Mouse (Mus musculus) left cerebral cortex, postnatal 36 days (tissue): ENCODE measurements around the gene Rpl9-ps1. TPM values are rescaled to one million over a fixed set of nuclear protein-coding genes. Genes with fewer than 3 reads are reported as not detected.

Experiments used
- DNase-seq, 2 experiments: peaks; one replicate each; pipeline ENCODE4 v3.0.0; 2021 to 2022; ENCODE audit warnings: low spot score in 2 of 2, mixed read lengths in 1 of 2
- intact Hi-C: fragments of 180-260 bp; cut with DNase I; formaldehyde crosslinking; loops from one replicate; pipeline ENCODE4 v1.15.1; 2025
- total RNA-seq, 2 experiments: library from RNA; stranded (reverse); gene quantifications; 2 replicates each; pipeline ENCODE4 v1.2.3; 2021

The Rpl9-ps1 gene
- total RNA-seq = not detected

DNA sequence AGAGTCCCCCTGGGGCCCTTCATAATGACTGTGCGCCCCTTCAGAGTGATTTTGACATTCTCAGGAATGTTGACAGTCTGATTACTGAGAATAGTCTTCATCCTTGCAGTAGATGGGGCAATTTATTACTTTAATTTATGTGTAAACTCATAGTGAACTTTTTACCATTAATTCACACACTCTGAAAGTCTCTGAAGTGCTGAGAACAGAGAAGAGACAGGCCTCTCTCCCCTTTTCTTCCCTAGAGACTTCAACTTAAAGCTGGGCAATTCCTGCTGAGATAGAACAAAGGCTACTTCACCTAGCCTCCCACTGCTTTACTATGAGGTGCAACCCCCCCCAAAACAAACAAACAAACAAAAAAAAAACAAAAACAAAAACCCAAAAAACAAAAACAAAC, at the start of gene Rpl9-ps1:
Rpl9-ps1 (minus strand) TSS at position 101 of the 400 bp plus-strand sequence.
- DNase-seq = no peak

DNA sequence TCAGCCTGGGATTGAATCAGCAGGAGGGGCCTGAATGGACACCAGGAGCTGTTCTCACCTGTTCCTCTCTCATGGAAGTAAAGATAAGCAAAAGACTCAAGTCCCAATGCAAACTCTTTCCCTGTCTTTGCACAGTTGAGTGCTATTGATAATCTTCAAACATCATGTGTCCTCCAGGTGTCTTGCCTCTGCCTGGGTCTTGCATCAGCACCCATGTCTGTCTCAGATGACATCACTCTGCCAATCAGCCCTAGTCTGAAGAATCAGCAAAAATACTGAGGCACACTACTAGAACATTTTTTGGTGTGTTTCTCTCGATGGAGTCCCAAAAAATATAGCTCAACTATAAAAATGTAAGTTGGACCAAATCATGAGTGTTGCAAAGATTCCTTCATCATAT, 46.6 kb upstream of the Rpl9-ps1 start:
- intact Hi-C loops = no loop called here
- DNase-seq = no peak

More for the DNA sequence above, at the start of gene Rpl9-ps1:
- intact Hi-C loops = no loop called here

DNA sequence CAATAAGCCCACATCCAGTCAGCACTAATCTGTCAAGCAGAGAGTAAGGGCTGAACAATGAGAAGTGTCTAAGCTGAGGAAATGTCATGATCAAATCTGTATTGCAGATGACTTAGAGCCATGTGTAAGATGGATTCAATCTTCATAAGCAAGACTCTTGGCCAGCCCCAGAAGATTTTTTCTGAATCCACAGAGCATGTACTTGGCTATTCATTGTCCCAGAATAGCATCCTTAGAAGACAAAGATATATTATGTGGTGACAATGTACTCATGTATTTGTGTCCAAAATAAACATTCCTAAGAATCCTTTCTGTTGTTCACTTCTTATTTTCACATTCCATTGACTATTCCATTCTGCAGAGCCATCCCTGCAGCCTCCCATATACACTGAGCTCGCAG, 44.5 kb upstream of the Rpl9-ps1 start:
- no peak for DNase-seq
- intact Hi-C loops = no loop called here

DNA sequence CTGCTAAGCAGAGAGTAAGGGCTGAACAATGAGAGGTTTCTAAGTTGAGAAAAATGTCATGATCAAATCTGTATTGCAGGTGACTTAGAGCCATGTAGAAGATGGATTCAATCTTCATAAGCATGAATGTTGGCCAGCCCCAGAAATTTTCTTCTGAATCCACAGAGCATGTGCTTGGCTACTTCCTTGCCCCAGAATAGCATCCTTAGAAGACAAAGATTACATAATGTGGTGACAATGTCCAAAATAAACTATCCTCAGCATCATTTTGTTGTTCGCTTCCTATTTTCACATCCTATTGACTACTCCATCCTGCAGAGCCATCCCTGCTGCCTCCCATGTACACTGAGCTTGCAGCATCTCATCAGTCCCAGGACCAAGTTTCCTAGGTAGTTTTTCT, 30.2 kb upstream of the Rpl9-ps1 start:
- intact Hi-C loops = no loop called here

DNA sequence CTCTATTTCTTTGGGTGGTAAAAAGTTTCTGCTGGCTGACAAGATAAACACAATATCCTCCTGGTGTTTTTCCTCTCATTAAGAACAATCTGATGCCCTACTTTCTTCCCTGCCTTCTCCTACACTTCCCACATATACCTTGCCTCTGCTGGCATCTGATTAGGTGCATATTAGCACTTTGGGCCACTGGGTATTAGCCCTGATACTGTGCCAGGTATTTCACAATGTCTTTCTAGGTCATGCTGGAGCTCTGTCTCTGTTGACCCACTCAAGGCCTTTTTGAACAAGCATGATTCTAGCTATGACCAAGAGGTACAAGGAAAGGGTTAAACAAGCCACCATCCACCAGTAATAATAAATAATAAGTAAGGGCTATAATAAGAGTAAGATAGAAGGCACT, 26.3 kb upstream of the Rpl9-ps1 start:
- intact Hi-C loops = no loop called here
- no peak for DNase-seq

More for the DNA sequence above, 30.2 kb upstream of the Rpl9-ps1 start:
- DNase-seq = no peak

DNA sequence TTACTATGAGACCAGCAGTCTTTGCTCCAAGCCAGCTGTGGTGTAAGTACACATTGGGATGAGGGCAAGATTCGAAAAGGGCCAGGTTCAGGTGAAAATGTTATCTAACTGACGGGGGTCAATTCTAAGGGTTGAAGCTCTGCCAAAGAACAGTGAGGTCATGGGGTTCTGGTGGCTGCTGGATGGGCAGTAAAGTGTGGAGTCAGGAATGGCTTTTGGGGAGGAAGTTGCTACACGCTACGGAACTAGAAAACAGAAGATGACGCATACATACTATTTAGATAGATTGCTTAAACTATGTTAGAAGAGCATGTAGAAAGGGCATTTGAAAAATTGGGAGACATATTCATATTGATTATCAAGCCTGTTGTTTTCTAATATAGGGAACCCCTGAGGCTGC, 18.1 kb upstream of the Rpl9-ps1 start:
- DNase-seq = no peak
- intact Hi-C loops = no loop called here

DNA sequence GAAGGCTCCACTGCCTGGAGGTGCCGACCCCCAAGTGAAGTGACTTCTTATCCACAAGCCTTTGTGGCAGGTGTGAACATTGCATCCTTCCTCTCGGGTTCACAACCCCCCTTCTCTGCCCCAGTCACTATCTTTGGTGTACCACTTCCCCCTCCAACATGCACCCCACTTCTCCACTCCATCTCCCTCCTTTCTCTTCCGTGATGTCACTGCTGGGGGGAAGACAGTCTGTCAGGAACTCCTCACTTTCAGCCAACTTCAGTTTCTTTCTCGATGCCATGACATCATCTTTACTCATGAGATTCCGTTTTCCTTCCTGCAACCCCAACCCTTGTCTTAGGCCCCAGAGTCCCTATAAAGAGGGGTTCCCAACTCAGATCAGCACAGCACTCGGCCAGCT, 16.8 kb upstream of the Rpl9-ps1 start, which contains the start of gene Ccl4:
Ccl4 (plus strand) TSS at position 381 of the 400 bp plus-strand sequence.
- intact Hi-C loops = no loop called here
- no peak for DNase-seq

DNA sequence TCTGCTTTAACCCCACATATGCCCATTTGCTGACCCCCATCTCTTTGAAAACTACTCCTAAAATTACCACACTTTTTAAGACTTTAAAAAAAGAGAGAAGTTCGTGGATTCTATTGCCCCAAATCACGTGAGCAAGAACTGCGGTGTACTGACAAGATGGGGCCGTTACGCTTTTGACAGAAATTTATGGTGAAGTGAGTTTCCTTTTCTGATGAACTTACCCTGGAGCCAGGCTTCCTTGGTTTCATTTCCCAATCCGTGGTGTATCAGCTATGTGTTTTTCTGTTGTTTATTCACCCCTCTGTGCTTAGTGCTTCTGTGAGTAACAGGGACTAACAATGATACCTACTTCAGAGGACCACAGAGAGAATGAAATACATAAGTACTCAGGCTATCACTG, 13.4 kb upstream of the Rpl9-ps1 start:
- intact Hi-C loops = no loop called here
- DNase-seq = no peak

DNA sequence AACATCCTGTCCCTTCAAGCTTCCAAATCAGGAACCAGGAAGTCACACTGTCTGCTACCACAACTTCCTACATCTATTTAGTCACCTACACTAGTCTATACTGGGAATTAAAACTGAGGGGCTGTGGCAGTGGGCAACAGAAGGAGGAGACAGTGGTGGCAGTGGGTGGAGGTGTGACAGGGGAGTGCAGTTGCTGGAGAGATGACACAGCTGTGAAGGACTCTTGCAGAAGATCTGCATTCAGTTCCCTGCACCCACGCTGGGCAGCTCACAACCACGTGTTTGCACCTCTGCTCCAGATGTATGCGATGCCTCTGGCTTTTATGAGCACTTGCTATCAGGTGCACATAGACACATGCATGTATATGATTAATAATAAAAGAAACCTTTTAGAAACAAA, 12.1 kb upstream of the Rpl9-ps1 start:
- intact Hi-C loops = no loop called here

DNA sequence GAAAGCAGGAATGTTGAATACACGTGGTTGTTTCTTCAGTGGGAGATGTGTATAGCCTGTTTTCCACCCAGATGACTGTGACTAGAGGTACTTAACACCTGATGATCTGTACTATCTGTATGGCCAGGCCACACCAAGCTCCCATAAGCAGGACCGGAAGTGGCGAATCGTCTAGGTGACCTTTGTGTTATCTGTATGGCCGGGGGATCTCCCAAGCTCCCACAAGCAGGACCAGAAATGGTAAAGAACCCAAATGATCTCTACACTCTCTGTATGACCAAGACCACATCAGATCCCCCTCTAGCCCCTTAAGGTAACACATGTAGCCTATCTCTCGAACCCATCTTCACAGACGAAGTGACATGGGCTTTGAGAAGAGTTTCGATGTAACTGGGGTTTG, 9.2 kb upstream of the Rpl9-ps1 start:
- DNase-seq = no peak
- intact Hi-C loops = no loop called here

More for the DNA sequence above, 12.1 kb upstream of the Rpl9-ps1 start:
- DNase-seq = no peak

DNA sequence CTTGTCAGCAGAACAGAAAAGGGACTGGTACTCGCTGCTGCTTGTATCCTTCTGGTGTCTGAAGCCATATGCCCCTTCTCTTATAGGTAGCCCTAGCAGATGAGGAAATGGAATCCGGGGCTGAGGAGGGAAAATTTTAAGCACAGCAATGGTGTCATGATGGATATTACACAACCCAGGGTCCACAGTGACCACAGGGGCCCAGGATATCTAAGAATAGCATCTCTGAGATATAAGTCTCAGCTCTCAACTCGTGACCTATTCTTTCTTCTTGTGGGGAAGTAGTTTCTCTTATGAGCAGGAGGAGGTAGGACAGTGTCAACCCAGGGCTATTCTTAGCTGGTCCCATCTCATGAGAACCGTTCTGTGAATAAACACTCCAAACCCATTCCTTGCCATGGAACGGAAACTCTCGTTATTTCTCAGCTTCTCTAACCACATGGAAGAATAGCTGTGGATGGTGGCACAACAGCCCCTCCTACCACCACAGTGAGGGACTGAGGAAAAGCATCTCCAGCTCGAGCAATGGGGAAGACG, 4.0 kb upstream of the Rpl9-ps1 start, which contains the start of gene Ccl3:
Ccl3 (minus strand) TSS at position 51 of the 537 bp plus-strand sequence.
- intact Hi-C loops = no loop called here
- DNase-seq = no peak

DNA sequence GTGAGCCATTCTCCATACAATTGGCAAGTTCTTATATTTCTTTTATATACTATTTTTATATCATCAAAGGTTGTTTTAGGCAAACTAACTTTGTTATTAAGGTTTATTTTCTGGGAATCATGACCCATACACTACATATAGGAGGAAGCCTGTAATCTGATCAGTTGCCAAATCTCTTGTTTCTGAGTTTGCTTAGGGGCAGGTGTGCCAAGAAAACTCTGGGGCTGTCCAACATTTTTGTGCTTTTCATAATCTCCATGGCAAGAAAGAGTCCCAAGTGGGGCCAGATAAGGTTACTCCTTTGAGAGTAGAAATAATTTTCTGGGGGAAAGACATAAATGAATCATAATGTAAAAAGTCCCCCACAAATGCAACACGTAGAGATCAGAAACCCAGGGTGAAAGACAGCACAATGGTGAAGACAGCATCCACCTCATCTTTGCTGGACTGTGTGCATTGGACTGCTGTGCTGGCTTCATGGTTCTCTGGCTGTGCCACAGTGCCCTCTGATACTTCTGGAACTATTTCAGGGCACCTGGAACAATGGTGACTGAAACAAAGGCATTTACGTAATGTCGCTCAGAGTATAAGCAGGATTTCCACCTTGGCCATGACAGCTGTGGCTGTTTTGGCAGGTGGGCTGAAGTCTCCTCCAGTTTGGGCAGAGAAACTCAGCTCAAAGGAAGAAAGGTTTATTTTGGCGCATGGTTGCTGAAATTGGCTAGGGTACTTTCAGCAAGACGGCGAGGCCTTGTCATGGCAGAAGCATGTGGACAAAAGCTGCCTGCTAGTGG, 1.1 kb upstream of the Rpl9-ps1 start:
- no peak for DNase-seq
- intact Hi-C loops = no loop called here

DNA sequence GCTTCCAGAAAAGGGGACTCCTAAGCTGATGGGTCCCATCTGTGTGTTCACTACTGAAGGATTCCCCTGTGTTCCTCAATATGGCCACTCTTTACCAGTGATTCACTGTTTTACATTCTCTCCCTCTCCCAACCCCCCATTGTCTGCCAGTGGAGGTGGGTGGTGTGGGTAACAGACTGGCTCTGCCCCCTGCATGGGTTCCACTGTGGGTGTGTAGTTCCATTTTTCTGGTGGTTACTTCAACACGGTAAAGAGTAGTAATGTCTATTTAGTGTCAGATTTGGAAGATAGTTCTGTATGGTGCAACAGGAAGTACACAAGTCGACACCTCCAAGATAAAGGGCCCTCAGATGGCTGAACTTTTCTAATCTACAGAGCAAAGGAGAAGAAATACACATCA, 4.2 kb downstream of the Rpl9-ps1 start:
- no peak for DNase-seq
- intact Hi-C loops = no loop called here

DNA sequence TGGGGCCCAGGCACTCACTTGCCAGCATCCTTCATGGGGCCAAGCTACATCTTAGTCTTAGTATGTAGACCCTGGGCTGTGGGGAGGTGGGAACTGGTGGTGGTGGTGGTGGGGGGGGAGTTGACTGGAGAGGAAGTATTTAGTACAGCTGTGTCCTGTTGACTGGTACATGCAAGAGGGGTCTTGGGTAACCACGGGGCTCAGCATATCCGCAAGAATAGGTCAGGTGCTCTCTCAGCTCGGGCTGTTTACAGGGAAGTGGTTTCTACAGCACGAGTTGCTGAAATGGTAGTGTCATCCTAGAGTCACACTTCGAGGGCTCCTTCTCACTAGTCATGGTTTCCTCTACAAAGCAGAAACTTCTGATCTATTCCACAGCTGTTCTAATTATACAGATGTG, 5.3 kb downstream of the Rpl9-ps1 start:
- DNase-seq = no peak
- intact Hi-C loops = no loop called here

DNA sequence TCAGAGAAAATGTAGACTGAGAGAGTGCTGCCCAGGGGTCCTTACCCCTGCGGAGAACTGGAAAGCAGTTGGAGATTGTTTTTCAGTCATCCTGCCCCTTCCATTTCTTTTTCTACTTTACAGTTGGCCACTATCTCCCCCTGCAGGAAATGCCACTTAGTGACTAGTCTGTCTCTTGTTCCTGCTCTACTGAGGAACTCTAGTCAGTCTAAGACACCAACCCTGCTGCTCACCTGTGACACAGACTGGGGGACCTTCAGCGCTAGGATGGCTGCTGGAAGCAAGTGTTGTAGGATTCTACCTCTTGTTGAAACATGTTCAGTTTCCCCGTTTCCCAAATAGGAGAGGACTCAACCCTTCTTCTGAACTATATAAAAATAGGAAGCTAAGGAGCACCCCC, 5.9 kb downstream of the Rpl9-ps1 start:
- intact Hi-C loops = no loop called here
- DNase-seq = no peak

DNA sequence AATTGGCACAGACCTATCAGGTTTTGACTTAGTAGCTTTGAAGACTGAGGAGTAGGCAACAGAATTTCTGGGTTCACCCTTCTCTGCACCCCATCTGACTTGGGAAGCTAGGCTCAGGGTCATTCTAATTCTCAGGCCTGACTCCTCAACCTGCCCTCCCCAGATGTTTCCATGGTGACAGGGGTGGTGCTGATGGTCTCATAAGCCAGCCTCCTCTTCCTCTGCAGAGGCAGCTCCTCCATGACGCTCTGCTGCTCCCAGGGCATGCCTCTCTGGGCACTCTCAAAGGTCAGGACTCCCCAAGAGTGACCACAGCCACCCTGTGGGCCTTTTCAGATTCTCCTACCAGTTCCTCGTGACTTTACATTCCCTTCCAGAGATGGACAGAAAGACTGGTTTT, 6.5 kb downstream of the Rpl9-ps1 start:
- no peak for DNase-seq
- intact Hi-C loops = no loop called here

DNA sequence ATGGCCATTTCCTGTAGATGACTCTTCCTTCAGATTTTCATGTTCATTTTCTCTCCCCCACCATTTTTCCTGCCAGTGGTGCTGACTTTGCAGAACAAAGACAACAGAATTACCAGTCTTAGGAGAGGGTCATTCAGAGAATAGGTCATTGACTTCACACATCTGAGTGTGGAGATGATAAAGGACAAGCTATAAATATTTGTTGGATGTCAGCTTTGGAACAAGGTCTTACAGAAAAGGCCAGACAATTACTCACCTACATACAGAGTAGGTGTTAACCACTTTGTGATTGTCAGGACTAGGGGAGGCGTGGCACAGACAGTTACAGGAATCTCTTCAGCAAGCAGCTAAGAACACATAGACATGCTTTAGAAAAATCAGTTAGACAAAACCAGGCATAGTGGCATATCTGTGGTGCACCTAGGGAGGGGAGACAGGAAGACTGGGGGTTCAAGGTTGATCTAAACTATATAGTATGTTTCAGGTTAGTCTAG, 8.6 kb downstream of the Rpl9-ps1 start:
- DNase-seq = no peak
- intact Hi-C loops = no loop called here

DNA sequence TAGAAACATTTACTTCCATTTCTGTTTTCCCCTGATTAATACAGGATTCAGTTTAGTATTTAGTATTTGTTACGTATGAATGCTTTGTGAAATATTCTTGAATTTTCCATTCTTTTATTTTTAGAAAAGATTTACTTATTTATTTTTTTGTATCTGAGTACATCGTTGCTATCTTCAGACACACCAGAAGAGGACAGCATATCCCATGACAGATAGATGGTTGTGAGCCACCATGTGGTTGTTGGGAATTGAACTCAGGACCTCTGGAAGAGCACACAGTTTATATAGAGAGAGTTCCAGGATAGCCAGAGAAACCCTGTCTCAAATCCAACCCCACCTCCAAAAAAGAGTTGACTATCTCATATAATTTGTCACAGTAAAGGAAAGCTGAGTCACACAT, 10.5 kb downstream of the Rpl9-ps1 start:
- intact Hi-C loops = no loop called here
- no peak for DNase-seq

DNA sequence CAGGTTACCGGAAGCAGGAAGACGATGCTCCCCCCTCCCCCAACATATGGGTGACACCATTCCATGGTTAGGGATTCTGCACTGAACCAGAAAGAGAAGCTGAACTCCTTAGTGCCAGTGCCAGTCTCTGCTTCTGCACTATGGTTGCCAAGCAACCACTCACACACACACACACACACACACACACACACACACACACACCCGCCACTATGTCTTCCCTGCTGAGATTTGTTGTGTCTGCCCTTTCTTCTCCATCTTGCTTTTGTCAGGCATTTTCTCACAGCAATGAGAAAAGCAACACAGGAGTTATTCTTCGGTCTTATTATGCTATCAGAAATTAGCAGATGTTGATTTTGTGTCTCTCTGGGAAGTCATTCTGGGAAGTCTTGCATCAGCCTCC, 11.0 kb downstream of the Rpl9-ps1 start:
- intact Hi-C loops = no loop called here

DNA sequence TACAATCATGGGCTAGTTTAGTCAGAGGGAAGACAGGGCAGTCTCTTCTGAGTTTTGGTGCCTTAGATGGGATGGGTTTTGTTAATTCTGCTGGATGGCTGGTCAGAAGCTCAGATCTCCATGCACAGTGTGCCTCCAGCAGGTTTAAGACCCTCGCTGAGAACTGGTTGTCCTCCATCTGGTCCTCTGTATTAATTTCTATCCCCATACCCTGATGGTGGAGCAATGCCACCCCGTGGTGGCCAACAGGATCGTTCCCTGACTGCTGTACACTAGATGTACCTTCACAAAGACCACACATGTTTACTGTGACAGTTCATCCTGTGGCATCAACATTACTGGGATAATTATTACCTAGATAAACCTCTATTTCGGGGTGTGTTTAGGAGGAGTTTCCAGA, 12.7 kb downstream of the Rpl9-ps1 start:
- intact Hi-C loops = no loop called here

More for the DNA sequence above, 11.0 kb downstream of the Rpl9-ps1 start:
- no peak for DNase-seq

DNA sequence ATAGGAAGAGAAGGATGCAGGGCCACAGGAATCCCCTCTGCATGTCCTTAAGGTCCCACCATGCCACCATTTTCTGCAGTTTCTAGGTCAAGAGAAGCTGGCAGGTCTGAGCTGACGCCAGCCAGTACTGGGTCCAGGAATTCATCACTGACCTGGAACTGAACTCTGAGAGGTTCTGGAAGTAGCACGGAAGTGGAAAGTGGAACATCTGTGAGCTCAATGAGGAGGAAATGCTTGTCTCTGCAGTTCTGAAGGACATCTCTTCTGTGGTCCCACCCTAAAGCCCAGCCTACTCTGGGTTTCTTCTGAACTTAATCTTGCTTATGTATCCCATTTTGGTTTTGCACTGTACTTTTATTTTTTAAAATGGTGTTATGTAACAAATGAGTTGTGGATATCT, 14.4 kb downstream of the Rpl9-ps1 start:
- intact Hi-C loops = no loop called here

More for the DNA sequence above, 12.7 kb downstream of the Rpl9-ps1 start:
- DNase-seq = no peak

More for the DNA sequence above, 14.4 kb downstream of the Rpl9-ps1 start:
- DNase-seq = no peak
